Mouse (Mus musculus): ENCODE measurements around the gene Pcmt1. TPM values are rescaled to one million over a fixed set of nuclear protein-coding genes. Genes with fewer than 3 reads are reported as not detected.

The Pcmt1 gene
- polyA plus RNA-seq, 1 experiment from 2014 or later, result 140 TPM

Other genes with a start within 250 kb of the Pcmt1 start
- 1.1 and 2.3 TPM in 2 replicates for gene Ulbp1, start 207.5 kb downstream of the Pcmt1 start, polyA plus RNA-seq (2014; fragmentation: Nextera tagmentation; extraction: Ambion mirVana)
- gene Lrp11, start 91.3 kb downstream of the Pcmt1 start, polyA plus RNA-seq (2014; fragmentation: Nextera tagmentation; extraction: Ambion mirVana), result 14.7 and 18.5 TPM in 2 replicates
- 66.6 and 73.4 TPM in 2 replicates for gene Nup43, start 13.6 kb downstream of the Pcmt1 start, polyA plus RNA-seq (2014; fragmentation: Nextera tagmentation; extraction: Ambion mirVana)
- gene Lats1, start 78 bp upstream of the Pcmt1 start, polyA plus RNA-seq (2014; fragmentation: Nextera tagmentation; extraction: Ambion mirVana), result 14.9 and 15.1 TPM in 2 replicates
- 71.5 and 73.2 TPM in 2 replicates for gene Katna1, start 44.9 kb upstream of the Pcmt1 start, polyA plus RNA-seq (2014; fragmentation: Nextera tagmentation; extraction: Ambion mirVana)
- gene Ginm1, start 111.7 kb upstream of the Pcmt1 start, polyA plus RNA-seq (2014; fragmentation: Nextera tagmentation; extraction: Ambion mirVana), result 51.5 and 55.2 TPM in 2 replicates
- 47.2 and 49.6 TPM in 2 replicates for gene Ppil4, start 111.8 kb upstream of the Pcmt1 start, polyA plus RNA-seq (2014; fragmentation: Nextera tagmentation; extraction: Ambion mirVana)
- 0.04 TPM in 1 of 2 replicates, not detected in the other for gene Zc3h12d, start 151.3 kb upstream of the Pcmt1 start, polyA plus RNA-seq (2014; fragmentation: Nextera tagmentation; extraction: Ambion mirVana)

Data from forebrain, embryonic 11.5 days (tissue).